Mouse (Mus musculus) erythroblast, embryonic 14.5 days (primary cell): ENCODE results near the gene Lrrd1.
"Not testable (repeated sequence)": the region's sequence is repeated elsewhere in the genome, so short reads cannot be mapped to it uniquely, and the experiment has no call there.

Experiments
- GATA1 ChIP-seq: IDR thresholded peaks from 2 replicates; pipeline ENCODE4 v1.6.1; 2012; ENCODE audit warnings: low read length, inconsistent platforms, mixed read lengths
- TAL1 ChIP-seq: IDR thresholded peaks from 3 replicates; pipeline ENCODE4 v1.6.1; 2012; ENCODE audit warnings: low read length, inconsistent platforms, mixed read lengths

- not testable (repeated sequence) for TF ChIP-seq GATA1, TAL1
Observed at GRCm38 (mm10) chr5:3798656-3799055, 46.3 kb upstream of the Lrrd1 start.
